Mouse (Mus musculus): ENCODE data around the gene Khdc4.

DNA sequence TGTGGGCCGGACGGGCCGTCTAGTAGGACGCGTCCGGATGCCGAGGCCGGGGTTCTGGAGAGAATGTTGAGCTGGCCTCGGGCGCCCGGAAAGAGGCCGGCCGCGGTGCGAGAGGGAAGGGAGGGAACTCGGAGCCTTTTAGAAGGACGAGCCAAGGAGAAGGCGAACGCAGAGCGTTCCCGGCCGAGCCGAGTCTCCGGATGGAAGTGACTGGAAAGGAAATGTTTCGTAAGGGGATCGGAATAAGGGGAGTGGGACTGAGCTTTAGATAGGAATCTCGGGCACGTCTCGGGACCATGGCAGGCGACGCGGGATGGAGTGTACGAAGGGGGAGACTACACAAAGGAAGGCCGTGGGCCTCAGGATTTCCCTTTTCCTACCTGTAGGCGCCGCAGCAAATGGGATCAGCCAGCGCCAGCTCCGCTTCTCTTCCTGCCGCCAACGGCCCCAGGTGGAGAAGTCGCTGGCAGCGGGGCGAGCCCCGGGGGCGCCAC is 402 bp downstream of the Khdc4 start:
- no peak for TF ChIP-seq POLR2A (IDR thresholded peaks at IDR 0.05; ENCODE audit: low read depth, low read length)
- no peak for TF ChIP-seq ZMIZ1 (IDR thresholded peaks at IDR 0.05; ENCODE audit: low read depth, low read length)
- TF ChIP-seq SMC3 (IDR thresholded peaks at IDR 0.05; ENCODE audit: low read depth, low read length), result no peak
- no peak for TF ChIP-seq ZC3H11A (IDR thresholded peaks at IDR 0.05; ENCODE audit: low read depth, low read length)

Measured in CH12.LX (cell line).